Mouse (Mus musculus) v-Abl transformed pro-B cells (cell line): ENCODE results near the gene Gm3033.
"Not testable (repeated sequence)": the region's sequence is repeated elsewhere in the genome, so short reads cannot be mapped to it uniquely, and the experiment has no call there.

Experiments
- in situ Hi-C, 2 experiments: fragments of 400-800 bp; cut with MboI; formaldehyde crosslinking; loops; one replicate each; pipeline ENCODE4 v1.15.1; 2025; ENCODE audit not compliant: unreplicated experiment in 2 of 2

Gm3033 gene

DNA sequence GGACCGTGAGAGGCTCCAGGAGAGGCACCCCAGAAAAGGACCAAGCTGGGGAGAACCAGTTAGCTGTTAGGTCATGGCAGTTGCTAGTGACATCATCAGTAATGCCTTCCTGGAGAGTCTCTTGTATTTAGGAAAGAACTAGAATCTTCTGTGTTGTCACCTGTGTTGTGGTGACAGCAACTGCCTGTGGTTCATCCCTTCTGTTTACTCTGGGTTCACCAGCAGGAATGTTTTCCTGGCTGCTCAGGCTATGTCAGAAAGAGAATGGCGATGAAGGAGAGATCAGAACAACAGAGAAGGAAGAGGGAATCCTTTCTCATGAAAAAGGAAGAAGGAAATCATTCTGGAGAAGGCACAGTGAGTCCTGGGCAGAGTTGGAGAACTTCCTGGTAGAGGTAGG lies at the start of gene Gm3033:
Gene Gm3033 (plus strand): TSS at position 301 of the 400 bp plus-strand sequence.
- in situ Hi-C loops = not testable (repeated sequence)

DNA sequence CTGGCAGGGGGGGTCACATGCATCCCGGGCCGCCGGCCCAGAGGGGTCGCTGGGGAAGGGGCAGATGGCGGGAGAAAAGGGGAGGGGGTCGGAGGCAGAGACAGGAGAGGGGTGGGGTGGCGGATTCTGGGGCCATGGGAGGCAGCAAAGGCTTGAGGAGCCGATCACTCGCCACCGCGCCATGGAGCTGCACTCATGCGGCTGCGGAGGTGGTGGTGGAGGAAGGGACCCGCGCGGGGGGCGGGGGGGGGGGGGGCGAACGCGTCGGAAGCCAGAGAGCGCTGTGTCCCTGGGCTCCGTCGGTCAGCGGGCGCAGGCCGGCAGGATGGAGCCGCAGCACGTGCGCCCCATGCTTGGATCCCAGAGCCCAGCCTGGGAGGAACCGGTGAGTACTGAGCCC lies 36.3 kb upstream of the Gm3033 start, which contains the start of gene Gm3002:
Gene Gm3002 (plus strand): TSS at position 301 of the 400 bp plus-strand sequence.
- in situ Hi-C loops = not testable (repeated sequence)

DNA sequence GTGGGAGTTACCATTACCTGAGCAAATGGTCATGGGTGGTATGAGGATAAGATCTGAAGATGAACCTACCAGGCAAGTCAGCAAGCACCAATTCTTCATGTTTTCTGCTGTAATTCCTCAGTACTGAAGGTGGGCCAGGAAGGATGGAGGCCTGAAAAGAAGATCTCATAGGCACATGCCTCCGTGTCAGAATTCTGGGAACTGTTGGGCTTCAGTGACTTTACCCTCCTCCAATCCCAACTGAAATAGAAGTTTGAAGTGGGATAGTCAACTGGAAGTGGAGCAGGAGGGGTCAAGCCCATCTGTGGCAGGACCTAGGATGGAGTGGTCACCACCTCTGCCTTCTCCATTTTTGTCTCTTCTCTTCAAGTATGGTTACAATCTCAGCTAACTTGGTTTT lies 37.8 kb downstream of the Gm3033 start, which contains the start of gene Gm2916:
Gene Gm2916 (plus strand): TSS at position 301 of the 400 bp plus-strand sequence.
- in situ Hi-C loops = not testable (repeated sequence)
